Mouse (Mus musculus) CH12.LX (cell line): ENCODE data around the gene 4933415A04Rik. TPM values are rescaled to one million over a fixed set of nuclear protein-coding genes. Genes with fewer than 3 reads are reported as not detected.

Experiments used
- DNase-seq: peaks from one replicate; pipeline ENCODE4 v3.0.0-alpha.2; 2013; ENCODE audit errors: extremely low read depth
- H3K27ac ChIP-seq: 2 replicates; pipeline ENCODE4 v1.5.1; 2012; ENCODE audit warnings: low read depth, mild to moderate bottlenecking, control low read depth, moderate library complexity; ENCODE audit not compliant: insufficient read depth
- H3K27me3 ChIP-seq: replicated peaks from 2 replicates; pipeline ENCODE3; 2012; ENCODE audit warnings: inconsistent platforms
- H3K36me3 ChIP-seq, 2 experiments: replicated peaks in 1 of 2; 2 replicates each; pipeline versions ENCODE3 to v1.6.1; 2012; ENCODE audit warnings: inconsistent platforms in 1 of 2, low read length in 1 of 2, mild to moderate bottlenecking in 1 of 2, mixed read lengths in 1 of 2, moderate library complexity in 1 of 2; ENCODE audit not compliant: control insufficient read depth in 1 of 2, insufficient read depth in 1 of 2
- H3K4me1 ChIP-seq, 2 experiments: 2 replicates each; pipeline ENCODE4 v1.6.1; 2012; ENCODE audit warnings: inconsistent platforms in 1 of 2, moderate library complexity in 1 of 2; ENCODE audit not compliant: insufficient read depth in 2 of 2, control insufficient read depth in 1 of 2
- H3K4me2 ChIP-seq: 2 replicates; pipeline ENCODE4 v1.6.1; 2012; ENCODE audit warnings: low read depth, mild to moderate bottlenecking, control low read depth; ENCODE audit not compliant: poor library complexity, insufficient read depth, severe bottlenecking
- H3K4me3 ChIP-seq, 3 experiments: fragments of 150-350 bp in 1 of 3; sonication (generic) in 1 of 3; replicated peaks in 1 of 3; 2 replicates each; pipeline versions ENCODE3 to v1.5.1; 2011 to 2012; ENCODE audit warnings: low read depth in 2 of 3, low read length in 2 of 3, mild to moderate bottlenecking in 2 of 3, moderate library complexity in 2 of 3, control low read depth in 1 of 3, improper control_type of control experiment in 1 of 3, inconsistent platforms in 1 of 3, mixed read lengths in 1 of 3; ENCODE audit not compliant: poor library complexity in 1 of 3
- H3K79me2 ChIP-seq: replicated peaks from 2 replicates; pipeline ENCODE4 v1.6.1; 2012; ENCODE audit warnings: mild to moderate bottlenecking, moderate library complexity; ENCODE audit not compliant: control insufficient read depth, poor library complexity, insufficient read depth, severe bottlenecking; ENCODE audit errors: extremely low read depth
- H3K9ac ChIP-seq: 2 replicates; pipeline ENCODE4 v1.6.1; 2012; ENCODE audit warnings: low read depth, mild to moderate bottlenecking, control low read depth, moderate library complexity; ENCODE audit not compliant: insufficient read depth
- H3K9me3 ChIP-seq: replicated peaks from 2 replicates; pipeline ENCODE3; 2012; ENCODE audit warnings: low read length, inconsistent platforms, mixed read lengths
- CTCF ChIP-seq, 2 experiments: IDR thresholded peaks in 1 of 2; conservative IDR thresholded peaks in 1 of 2; 2 replicates each; pipeline ENCODE4 v1.5.1; 2011 to 2012; ENCODE audit warnings: low read depth in 2 of 2, low read length in 2 of 2, improper control_type of control experiment in 1 of 2, inconsistent platforms in 1 of 2, mild to moderate bottlenecking in 1 of 2, moderate library complexity in 1 of 2
- E2F4 ChIP-seq: IDR thresholded peaks from 2 replicates; pipeline ENCODE4 v1.6.1; 2011; ENCODE audit warnings: low read depth, low read length, improper control_type of control experiment; ENCODE audit not compliant: insufficient replicate concordance
- EP300 ChIP-seq: IDR thresholded peaks from 2 replicates; pipeline ENCODE4 v1.6.1; 2011; ENCODE audit warnings: low read length, improper control_type of control experiment
- ETS1 ChIP-seq: conservative IDR thresholded peaks from 2 replicates; pipeline ENCODE4 v1.6.1; 2012; ENCODE audit warnings: low read depth, mild to moderate bottlenecking, inconsistent platforms, low read length, improper control_type of control experiment, moderate library complexity
- GABPA ChIP-seq: IDR thresholded peaks from 2 replicates; pipeline ENCODE4 v1.6.1; 2012; ENCODE audit warnings: low read depth, low read length, improper control_type of control experiment, inconsistent platforms; ENCODE audit not compliant: insufficient replicate concordance
- JUN ChIP-seq: IDR thresholded peaks from 2 replicates; pipeline ENCODE4 v1.6.1; 2011; ENCODE audit warnings: low read depth, mild to moderate bottlenecking, low read length, improper control_type of control experiment, moderate library complexity; ENCODE audit not compliant: insufficient read depth
- JUND ChIP-seq: conservative IDR thresholded peaks from 2 replicates; pipeline ENCODE4 v1.6.1; 2011; ENCODE audit warnings: low read depth, low read length, improper control_type of control experiment
- KAT2A ChIP-seq: IDR thresholded peaks from 2 replicates; pipeline ENCODE4 v1.6.1; 2012; ENCODE audit warnings: low read length, improper control_type of control experiment, inconsistent platforms; ENCODE audit not compliant: insufficient replicate concordance
- MAFK ChIP-seq: IDR thresholded peaks from 2 replicates; pipeline ENCODE4 v1.6.1; 2011; ENCODE audit warnings: low read length, improper control_type of control experiment; ENCODE audit not compliant: insufficient replicate concordance
- MAZ ChIP-seq: IDR thresholded peaks from 2 replicates; pipeline ENCODE4 v1.6.1; 2012; ENCODE audit warnings: low read depth, mild to moderate bottlenecking, inconsistent platforms, low read length, improper control_type of control experiment, moderate library complexity
- MXI1 ChIP-seq: IDR thresholded peaks from 2 replicates; pipeline ENCODE4 v1.6.1; 2011; ENCODE audit warnings: mild to moderate bottlenecking, low read depth, low read length, improper control_type of control experiment
- MYC ChIP-seq: IDR thresholded peaks from 2 replicates; pipeline ENCODE4 v1.6.1; 2011; ENCODE audit warnings: low read depth, mild to moderate bottlenecking, improper control_type of control experiment, low read length
- NELFE ChIP-seq: IDR thresholded peaks from 2 replicates; pipeline ENCODE4 v1.6.1; 2011; ENCODE audit warnings: low read depth, low read length, improper control_type of control experiment
- POLR2A ChIP-seq: IDR thresholded peaks from 2 replicates; pipeline ENCODE4 v1.6.1; 2011; ENCODE audit warnings: low read depth, mild to moderate bottlenecking, improper control_type of control experiment, low read length
- POLR2AphosphoS2 ChIP-seq: IDR thresholded peaks from 2 replicates; pipeline ENCODE4 v1.6.1; 2011; ENCODE audit warnings: low read depth, low read length, improper control_type of control experiment
- RAD21 ChIP-seq: IDR thresholded peaks from 2 replicates; pipeline ENCODE4 v1.6.1; 2011; ENCODE audit warnings: low read depth, mild to moderate bottlenecking, low read length, improper control_type of control experiment, moderate library complexity
- SIN3A ChIP-seq: IDR thresholded peaks from 2 replicates; pipeline ENCODE4 v1.6.1; 2012; ENCODE audit warnings: low read length, improper control_type of control experiment, inconsistent platforms
- SMC3 ChIP-seq: IDR thresholded peaks from 2 replicates; pipeline ENCODE4 v1.6.1; 2011; ENCODE audit warnings: low read depth, low read length, improper control_type of control experiment
- TBP ChIP-seq: conservative IDR thresholded peaks from 2 replicates; pipeline ENCODE4 v1.6.1; 2011; ENCODE audit warnings: low read depth, low read length, improper control_type of control experiment
- UBTF ChIP-seq: IDR thresholded peaks from 2 replicates; pipeline ENCODE4 v1.6.1; 2012; ENCODE audit warnings: low read depth, mild to moderate bottlenecking, inconsistent platforms, low read length, improper control_type of control experiment, moderate library complexity
- USF1 ChIP-seq: IDR thresholded peaks from 2 replicates; pipeline ENCODE4 v1.6.1; 2014; ENCODE audit warnings: low read depth, mild to moderate bottlenecking, inconsistent platforms, low read length, improper control_type of control experiment
- ZC3H11A ChIP-seq: IDR thresholded peaks from 2 replicates; pipeline ENCODE4 v1.6.1; 2012; ENCODE audit warnings: low read depth, mild to moderate bottlenecking, inconsistent platforms, low read length, improper control_type of control experiment
- ZMIZ1 ChIP-seq: IDR thresholded peaks from 2 replicates; pipeline ENCODE4 v1.6.1; 2012; ENCODE audit warnings: low read depth, mild to moderate bottlenecking, inconsistent platforms, low read length, improper control_type of control experiment
- ZNF384 ChIP-seq: IDR thresholded peaks from 2 replicates; pipeline ENCODE4 v1.6.1; 2012; ENCODE audit warnings: low read depth, low read length, improper control_type of control experiment, inconsistent platforms
- dilution Hi-C: fragments of 300-500 bp; cut with MboI; formaldehyde crosslinking; loops from 2 replicates; pipeline ENCODE4 v1.14.3; 2020; ENCODE audit warnings: low sequenced_read_pairs; ENCODE audit not compliant: extremely low pct_unique_long_range_greater_than_20kb, extremely low pct_ligation_motif_present
- in situ Hi-C: fragments of 300-500 bp; cut with MboI; formaldehyde crosslinking; loops from 3 replicates; pipeline ENCODE4 v1.14.3; 2019; ENCODE audit warnings: low sequenced_read_pairs, low pct_ligation_motif_present, low pct_unique_long_range_greater_than_20kb, mixed read lengths
- polyA plus RNA-seq: library from polyadenylated mRNA; unstranded; fragments of >175 nt; gene quantifications from 2 replicates; pipeline ENCODE4 v1.2.1, GENCODE M21; 2012; ENCODE audit warnings: low read depth; ENCODE audit not compliant: insufficient read length
- total RNA-seq, 2 experiments: library from RNA; depleted of rRNA; stranded (reverse); fragments of 300-350 nt in 1 of 2; fragments of >200 nt in 1 of 2; gene quantifications; 2 replicates each; pipeline ENCODE4 v1.2.3; 2012 to 2014

Gene 4933415A04Rik
- total and polyA plus RNA-seq, 3 experiments, result not detected

DNA sequence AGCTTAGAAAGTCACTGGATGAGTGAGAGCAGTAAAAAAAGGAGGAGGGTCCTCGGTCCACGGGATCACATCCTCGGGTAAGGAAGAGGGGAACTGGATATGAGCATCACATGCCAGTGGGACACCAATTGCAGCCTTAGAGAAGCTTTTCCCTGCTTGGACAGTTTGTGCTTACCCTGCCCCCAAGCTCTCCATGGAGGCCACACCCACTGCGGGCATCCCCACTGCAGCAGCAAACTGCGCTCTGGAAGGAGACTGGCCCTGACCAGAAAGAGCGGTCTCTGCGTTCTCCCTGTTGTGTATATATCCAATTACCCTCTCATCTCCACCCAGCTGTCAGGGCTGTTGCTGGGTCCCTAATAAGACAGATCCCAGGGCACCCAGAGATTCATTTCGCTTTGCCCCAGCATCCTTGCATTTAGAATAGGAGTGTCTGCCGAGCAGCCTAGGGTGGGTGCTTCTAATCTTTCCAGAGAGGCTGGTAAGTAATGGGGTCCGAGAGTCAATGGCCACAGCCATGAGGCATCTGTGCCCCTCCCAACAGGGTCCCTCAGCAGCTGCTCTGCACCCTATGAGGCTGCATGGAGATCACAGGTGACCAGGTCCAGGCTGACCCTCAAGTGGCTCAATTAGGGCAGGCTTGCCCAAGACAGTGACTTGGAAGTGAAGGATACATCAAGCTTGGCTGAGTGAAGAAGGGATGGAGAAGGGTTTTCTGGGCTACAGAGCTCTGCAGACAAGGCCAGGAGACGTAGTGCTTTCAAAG, 8.9 kb upstream of the 4933415A04Rik start:
- Histone ChIP-seq H3K27ac (no peak overlapping the region), H3K9me3 (no peaks in the 10 kb centered on the region), H3K4me2 (no peak overlapping the region), H3K4me3 (no peak overlapping the region), H3K4me1 (peaks cover 3 to 14% of the 10 kb centered on the region in 2 experiments; a peak in 3 of 4 replicates), H3K79me2 (no peaks in the 10 kb centered on the region)
- dilution Hi-C loops, result no loop called here
- no peak for TF ChIP-seq E2F4
- TF ChIP-seq NELFE, result no peak
- no peak for TF ChIP-seq JUN
- no peak for TF ChIP-seq MXI1
- TF ChIP-seq JUND, result no peak
- TF ChIP-seq RAD21, result no peak
- no peak for TF ChIP-seq ZNF384
- no peak for TF ChIP-seq POLR2AphosphoS2
- TF ChIP-seq ZMIZ1, result no peak
- TF ChIP-seq MYC, result no peak
- TF ChIP-seq POLR2A, result no peak
- no peak for TF ChIP-seq UBTF
- TF ChIP-seq MAFK, result no peak
- TF ChIP-seq SIN3A, result no peak
- no peak for TF ChIP-seq SMC3
- TF ChIP-seq CTCF (conservative IDR thresholded peaks at IDR 0.05 in 1 of 2, IDR thresholded peaks at IDR 0.05 in 1 of 2; ENCODE audit: low read depth in 2 of 2, low read length in 2 of 2), result no peak
- TF ChIP-seq, all 38 proteins: peak for 0
- Histone ChIP-seq H3K36me3 (no peaks in the 10 kb centered on the region), H3K9ac (no peak overlapping the region), H3K27me3 (no peaks in the 10 kb centered on the region)
- in situ Hi-C loops, result no loop called here
- no peak for DNase-seq

- Histone ChIP-seq H3K79me2 (no peaks in the 10 kb centered on the region), H3K36me3 (no peaks in the 10 kb centered on the region), H3K4me2 (no peak overlapping the region), H3K9ac (no peak overlapping the region), H3K27me3 (no peaks in the 10 kb centered on the region), H3K9me3 (no peaks in the 10 kb centered on the region), H3K27ac (no peak overlapping the region), H3K4me1 (no peaks in the 10 kb centered on the region), H3K4me3 (no peak overlapping the region)
- no peak for DNase-seq
- TF ChIP-seq MAZ (no peak), EP300 (no peak), GABPA (no peak), ZC3H11A (no peak), USF1 (no peak), MYC (no peak), TBP (no peak), KAT2A (no peak), ETS1 (no peak)
- in situ Hi-C loops, result loop anchor here (5.0 kb wide), 1 partner anchor 93 kb away; no protein-coding TSS in a partner anchor
- dilution Hi-C loops, result no loop called here
These were observed 1.4 kb upstream of the 4933415A04Rik start for GRCm38 (mm10) chr11:43585211-43586005.
